Mouse (Mus musculus): ENCODE results near the gene Ndufa7.
A peak's percentile ranks its signal among the peaks of the same experiment; 100 is the strongest.

The Ndufa7 gene

GRCm38 (mm10) chr17:33824084-33824996, at the start of gene Ndufa7, which contains the start of gene Rps28:
Ndufa7 (plus strand) TSS chr17:33824572.
Rps28 (minus strand) TSS chr17:33824562.
- DNase-seq (ENCODE audit: low spot score): peak; percentile 99

GRCm38 (mm10) chr17:33774573-33775155, 49.7 kb upstream of the Ndufa7 start:
- no peak for DNase-seq (ENCODE audit: low spot score)

- no peak for DNase-seq (ENCODE audit: low spot score)
Measured at GRCm38 (mm10) chr17:33775287-33775686, 49.1 kb upstream of the Ndufa7 start.

DNA sequence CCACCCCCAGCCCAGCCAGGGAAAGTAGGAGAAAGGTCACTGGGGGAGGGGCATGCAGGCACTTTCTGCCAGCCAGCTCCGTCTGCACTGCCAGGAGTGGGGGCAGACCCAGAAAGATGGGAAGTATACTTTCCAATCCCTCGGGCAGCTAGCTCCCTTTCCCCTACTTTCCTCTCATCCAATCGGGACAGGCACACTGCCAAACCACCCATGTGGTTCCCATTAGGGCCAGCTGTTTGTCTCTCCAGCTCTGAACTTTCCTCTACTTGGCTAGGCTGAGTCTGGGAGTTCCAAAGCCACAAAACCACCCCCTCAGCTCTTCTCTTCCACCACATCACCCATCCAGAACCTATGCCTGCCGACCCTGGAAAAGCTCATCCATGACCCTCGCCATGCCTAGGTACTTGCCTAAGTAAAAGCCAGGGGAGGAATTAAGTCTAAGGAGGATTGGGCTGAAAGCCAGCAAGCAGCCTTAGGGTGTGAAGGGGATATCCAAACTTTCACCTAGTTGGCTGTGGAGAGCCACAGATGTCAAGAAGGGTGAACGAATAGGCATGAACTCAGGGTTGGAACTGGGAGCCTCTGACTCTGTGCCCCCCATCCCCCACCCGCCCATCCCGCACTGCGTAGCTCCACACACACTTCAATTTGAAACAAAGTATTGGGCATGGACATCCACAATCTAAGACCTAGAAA, 45.0 kb upstream of the Ndufa7 start:
- no peak for DNase-seq (ENCODE audit: low spot score)

DNA sequence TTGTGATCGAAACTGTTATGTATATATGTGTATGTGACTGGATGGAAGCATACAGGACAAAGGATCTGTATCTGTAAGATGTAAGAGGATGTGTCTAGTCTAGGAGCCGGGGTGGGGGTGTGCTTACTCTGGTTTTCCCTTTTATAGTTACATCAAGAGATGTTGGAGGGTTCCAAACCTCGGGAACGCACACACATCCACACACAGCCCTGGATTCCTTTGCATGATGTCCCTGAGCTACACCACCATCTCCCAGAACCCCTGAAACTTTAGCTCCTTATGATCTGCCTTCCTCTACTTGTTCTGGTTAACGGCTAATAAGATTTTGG, 44.4 kb upstream of the Ndufa7 start:
- DNase-seq (ENCODE audit: low spot score): no peak

GRCm38 (mm10) chr17:33780431-33780830, 43.9 kb upstream of the Ndufa7 start:
- peak; percentile 23 for DNase-seq (ENCODE audit: low spot score)

- DNase-seq (ENCODE audit: low spot score): peak; percentile 69
Measured at GRCm38 (mm10) chr17:33781124-33781977, 43.0 kb upstream of the Ndufa7 start, which contains the start of gene Angptl4. Angptl4 (minus strand) TSS chr17:33781830.

- DNase-seq (ENCODE audit: low spot score): no peak
Measured at GRCm38 (mm10) chr17:33782067-33782466, 42.3 kb upstream of the Ndufa7 start.

GRCm38 (mm10) chr17:33783408-33783807, 41.0 kb upstream of the Ndufa7 start:
- DNase-seq (ENCODE audit: low spot score): no peak

- DNase-seq (ENCODE audit: low spot score): no peak
Measured at GRCm38 (mm10) chr17:33784939-33785338, 39.4 kb upstream of the Ndufa7 start.

GRCm38 (mm10) chr17:33786375-33786774, 38.0 kb upstream of the Ndufa7 start:
- DNase-seq (ENCODE audit: low spot score): no peak

GRCm38 (mm10) chr17:33788732-33789131, 35.6 kb upstream of the Ndufa7 start:
- DNase-seq (ENCODE audit: low spot score): no peak

- no peak for DNase-seq (ENCODE audit: low spot score)
Measured at GRCm38 (mm10) chr17:33798306-33798705, 26.1 kb upstream of the Ndufa7 start.

DNA sequence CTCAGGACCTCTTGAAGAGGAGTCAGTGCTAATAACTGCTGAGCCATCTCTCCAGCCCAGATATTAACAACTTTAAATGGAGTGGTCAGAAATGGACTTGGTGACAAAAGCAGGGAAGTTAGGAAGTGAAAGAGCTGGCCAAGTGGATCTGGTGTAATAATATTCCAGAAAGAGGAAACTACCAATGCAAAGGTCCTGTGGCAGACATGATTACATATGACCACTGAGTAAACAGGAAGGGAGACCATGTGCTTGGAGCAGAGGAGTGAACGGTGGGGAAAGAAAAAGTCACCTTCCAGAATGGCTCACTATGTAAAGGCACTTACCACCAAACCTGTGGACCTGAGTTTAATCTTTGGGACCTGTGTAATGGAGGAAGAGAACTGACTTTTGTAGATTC, 25.1 kb upstream of the Ndufa7 start:
- no peak for DNase-seq (ENCODE audit: low spot score)

DNA sequence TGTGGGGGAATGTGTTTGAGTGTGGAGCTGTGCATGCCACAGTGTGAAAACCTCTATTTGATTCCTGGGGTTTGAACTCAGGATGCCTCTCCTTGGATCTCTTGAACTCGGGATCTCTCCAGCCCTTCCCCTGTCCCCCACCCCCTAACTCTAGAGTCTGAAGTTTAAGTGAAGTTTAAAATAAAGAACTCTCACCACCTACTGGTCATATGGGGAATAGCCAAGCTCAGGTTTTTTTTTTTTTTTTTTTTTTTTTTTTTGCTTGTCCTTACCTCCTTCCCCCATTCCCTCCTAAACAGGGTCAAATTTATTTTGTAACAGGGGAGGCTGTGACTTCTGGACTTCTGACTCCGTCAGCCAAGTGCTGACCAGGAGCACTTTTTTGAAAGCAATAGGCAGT, 22.2 kb upstream of the Ndufa7 start:
- no peak for DNase-seq (ENCODE audit: low spot score)

DNA sequence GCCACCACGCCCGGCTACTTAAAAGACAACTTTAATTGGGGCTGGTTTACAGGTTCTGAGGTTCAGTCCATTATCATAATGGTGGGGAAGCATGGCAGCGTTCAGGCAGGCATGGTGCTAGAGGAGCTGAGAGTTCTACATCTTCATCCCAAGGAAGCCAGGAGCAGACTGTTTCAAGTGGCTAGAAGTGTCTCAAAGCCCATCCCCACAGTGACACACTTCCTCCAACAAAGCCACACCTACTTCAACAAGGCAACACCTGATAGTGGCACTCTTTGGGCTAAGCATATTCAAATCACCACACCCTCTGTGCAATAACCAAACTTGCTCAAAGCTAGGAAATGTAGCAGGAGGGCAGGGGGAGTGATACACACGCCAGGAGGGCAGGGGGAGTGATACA, 20.2 kb upstream of the Ndufa7 start:
- no peak for DNase-seq (ENCODE audit: low spot score)

DNA sequence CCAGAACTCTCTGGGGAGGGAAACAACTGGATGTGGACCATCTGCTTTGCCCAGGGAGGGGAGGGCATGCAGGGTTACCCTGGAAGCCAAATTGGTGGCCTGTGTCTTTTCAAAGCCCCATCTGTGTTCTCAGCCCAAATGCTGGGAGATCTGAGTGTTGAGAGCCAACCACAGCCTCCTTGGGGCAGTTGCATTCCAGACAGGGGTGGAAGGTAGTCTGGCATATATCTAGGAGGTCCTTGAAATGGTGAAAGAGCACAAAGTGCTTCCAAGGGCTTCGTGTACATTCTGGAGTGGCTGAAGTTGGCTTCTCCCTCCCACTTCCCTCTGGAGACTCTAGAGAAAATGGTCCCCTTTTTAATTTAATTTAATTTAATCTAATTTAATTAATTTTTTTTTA, 19.6 kb upstream of the Ndufa7 start:
- DNase-seq (ENCODE audit: low spot score): no peak

GRCm38 (mm10) chr17:33807181-33807888, 17.0 kb upstream of the Ndufa7 start:
- DNase-seq (ENCODE audit: low spot score): no peak

- DNase-seq (ENCODE audit: low spot score): no peak
Measured at GRCm38 (mm10) chr17:33808192-33808591, 16.2 kb upstream of the Ndufa7 start.

GRCm38 (mm10) chr17:33810334-33811141, 13.8 kb upstream of the Ndufa7 start, which contains the start of gene Kank3:
Kank3 (plus strand) TSS chr17:33810519.
- DNase-seq (ENCODE audit: low spot score): peak; percentile 85
